Mouse (Mus musculus) gastrocnemius, postnatal 14 days (tissue): ENCODE results near the gene Sspn. TPM values are rescaled to one million over a fixed set of nuclear protein-coding genes. Genes with fewer than 3 reads are reported as not detected.
A peak's percentile ranks its signal among the peaks of the same experiment; 100 is the strongest.

Experiments
- DNase-seq: peaks from one replicate; pipeline ENCODE4 v3.0.0; 2021; ENCODE audit warnings: mixed read lengths
- intact Hi-C: fragments of 180-260 bp; cut with DNase I; formaldehyde crosslinking; loops from one replicate; pipeline ENCODE4 v1.15.1; 2025; ENCODE audit warnings: low total_unique reads
- total RNA-seq, 2 experiments: library from RNA; stranded (reverse); gene quantifications; 2 replicates each; pipeline ENCODE4 v1.2.3; 2021

Gene Sspn
- total RNA-seq, 2 experiments from 2014 or later: 85.0 to 89.2 TPM

DNA sequence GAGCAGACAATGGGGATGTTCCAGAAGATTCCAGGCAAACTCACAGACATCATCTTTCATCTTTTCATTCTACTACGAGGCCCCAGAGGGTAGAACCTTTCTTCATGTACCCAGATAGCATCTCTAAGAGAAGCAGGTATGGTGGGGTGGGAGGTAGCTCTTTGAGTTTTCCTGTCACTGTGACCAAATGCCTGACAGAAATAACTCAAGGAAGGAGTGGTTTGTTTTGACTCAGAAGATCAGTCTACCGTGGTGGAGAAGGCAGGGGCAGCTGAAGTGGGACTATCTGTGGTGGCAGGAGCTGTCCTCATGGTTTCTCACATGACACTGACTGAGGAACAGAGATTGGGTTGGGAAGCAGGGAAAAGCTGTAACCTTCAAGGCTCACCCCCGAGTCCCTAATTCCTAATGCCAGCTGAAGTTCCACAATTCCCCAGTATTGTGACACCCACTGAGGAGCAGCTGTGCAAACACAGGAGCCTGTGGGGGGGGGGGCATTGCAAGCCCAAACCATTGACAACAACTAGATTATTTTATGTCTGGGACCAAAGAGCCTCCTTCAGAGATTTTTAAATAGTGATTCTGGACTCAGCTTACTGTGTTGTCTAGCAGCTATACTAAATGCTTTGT, 74.6 kb downstream of the Sspn start:
- intact Hi-C loops: no loop called here
- no peak for DNase-seq

DNA sequence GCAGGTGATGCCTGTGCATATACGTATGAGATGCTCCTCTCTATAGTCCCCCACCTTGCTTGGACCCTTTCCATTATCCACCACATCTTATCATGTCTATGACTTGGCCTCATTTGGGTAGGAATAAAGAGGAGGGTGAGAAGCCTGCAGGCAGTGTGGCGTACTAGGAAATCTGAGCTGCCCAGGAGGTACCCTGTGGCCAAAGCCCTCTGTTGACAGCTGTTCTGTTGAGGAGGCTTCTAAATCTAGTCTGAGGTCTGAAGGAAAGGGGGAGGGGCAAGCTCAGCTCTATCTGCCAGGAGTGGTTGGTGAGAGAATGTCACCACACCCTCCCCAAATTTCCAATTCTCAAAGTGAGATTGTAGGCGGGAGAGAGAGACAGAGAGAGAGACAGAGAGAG, 75.3 kb downstream of the Sspn start:
- DNase-seq: no peak

DNA sequence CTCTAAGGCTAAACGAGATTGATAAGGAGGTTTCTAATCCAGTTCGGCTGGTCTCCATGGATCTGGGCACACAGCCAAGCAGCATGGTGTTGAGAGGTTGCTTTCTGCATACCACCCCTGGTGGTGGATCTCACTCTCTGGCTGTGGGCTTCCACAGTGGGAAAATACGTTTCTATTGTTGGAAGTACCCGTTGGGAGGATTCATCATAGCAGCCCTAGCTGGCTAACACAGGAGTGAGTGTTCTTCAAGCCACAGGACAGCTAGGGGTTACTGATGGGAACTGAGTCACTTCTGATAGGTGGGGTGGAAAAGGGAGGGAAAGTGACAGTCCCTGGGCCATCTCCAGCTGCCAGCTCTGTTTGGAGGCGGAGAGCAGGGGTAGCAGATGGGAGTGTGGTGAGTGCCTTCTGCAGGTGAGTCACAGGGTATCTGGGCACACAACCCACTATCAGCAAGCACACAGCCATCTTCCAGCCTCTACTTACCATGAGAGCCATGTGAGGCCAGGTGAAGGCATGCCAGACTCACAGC, 77.1 kb downstream of the Sspn start:
- peak; percentile 29 for DNase-seq
- intact Hi-C loops: no loop called here

More for the DNA sequence above, 75.3 kb downstream of the Sspn start:
- intact Hi-C loops: no loop called here

- intact Hi-C loops: no loop called here
- DNase-seq: no peak
Observed at GRCm38 (mm10) chr6:146009163-146009915, 77.9 kb downstream of the Sspn start.

GRCm38 (mm10) chr6:146010093-146010764, 78.8 kb downstream of the Sspn start:
- intact Hi-C loops: no loop called here
- peak; percentile 68 for DNase-seq

DNA sequence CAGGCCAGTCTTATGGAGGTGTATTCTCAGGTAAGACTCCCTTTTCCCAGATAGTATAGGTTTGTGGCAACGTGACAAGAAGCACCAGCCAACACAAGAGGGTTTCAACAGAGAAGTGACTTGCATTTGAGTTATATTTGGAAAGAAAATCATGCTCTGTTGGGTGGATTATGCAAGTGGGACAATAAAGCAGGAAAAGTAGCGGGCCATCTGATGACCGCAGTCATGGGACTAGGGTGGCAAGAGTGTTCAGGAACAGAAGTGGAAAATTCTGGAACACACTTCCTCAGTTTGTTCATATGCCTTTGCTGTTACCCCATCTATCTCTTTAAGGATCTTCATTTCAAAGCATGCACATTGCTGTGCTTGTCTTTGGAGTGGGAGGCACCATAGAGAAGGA, 82.9 kb downstream of the Sspn start:
- DNase-seq: no peak
- intact Hi-C loops: no loop called here

Other genes starting within 250 kb of the Sspn start
- gene Rassf8, start 184.9 kb upstream of the Sspn start, total RNA-seq: 10 to 100 TPM; 29.7 to 34.8 TPM
- 10 to 100 TPM; 29.8 to 41.7 TPM for gene Bhlhe41, start 66.1 kb upstream of the Sspn start, total RNA-seq